Mouse (Mus musculus): ENCODE data around the gene Magi1.

- no peak for TF ChIP-seq CTCF (IDR thresholded peaks at IDR 0.05; ENCODE audit: low read depth, low read length)
- TF ChIP-seq POLR2A (IDR thresholded peaks at IDR 0.05; ENCODE audit: borderline replicate concordance, low read depth, low read length): no peak
Observed at GRCm38 (mm10) chr6:93874376-93874775, 409.3 kb downstream of the Magi1 start.

Measured in bone marrow macrophage, adult 2 months (primary cell).